Mouse (Mus musculus) midbrain, embryonic 11.5 days (tissue): Measurements from ENCODE around the gene Ccdc89. TPM values are rescaled to one million over a fixed set of nuclear protein-coding genes. Genes with fewer than 3 reads are reported as not detected.

Experiments
- ATAC-seq: fragments of 200-750 bp; cut with Nextera tagmentation; 2 replicates; pipeline ENCODE4 v1.8.0; 2017; ENCODE audit warnings: moderate TSS enrichment, moderate library complexity; ENCODE audit not compliant: low FRiP score
- DNase-seq: peaks from one replicate; pipeline ENCODE4 v3.0.0; 2015; ENCODE audit warnings: low spot score; ENCODE audit errors: missing footprints
- H3K27ac ChIP-seq: fragments of 300-500 bp; sonication (generic); 2 replicates; pipeline ENCODE4 v1.5.1; 2014; ENCODE audit warnings: low read depth, low read length
- H3K27me3 ChIP-seq: fragments of 300-500 bp; sonication (generic); 2 replicates; pipeline ENCODE4 v1.6.1; 2014; ENCODE audit warnings: mild to moderate bottlenecking, low read length, moderate library complexity, mixed read lengths; ENCODE audit not compliant: control insufficient read depth, insufficient read depth
- H3K36me3 ChIP-seq: fragments of 300-500 bp; sonication (generic); 2 replicates; pipeline ENCODE4 v1.6.1; 2014; ENCODE audit warnings: mild to moderate bottlenecking, low read length, moderate library complexity, mixed read lengths; ENCODE audit not compliant: control insufficient read depth, insufficient read depth
- H3K4me1 ChIP-seq: fragments of 300-500 bp; sonication (generic); 2 replicates; pipeline ENCODE4 v1.6.1; 2014; ENCODE audit warnings: low read length; ENCODE audit not compliant: control insufficient read depth, insufficient read depth
- H3K4me2 ChIP-seq: fragments of 300-500 bp; sonication (generic); 2 replicates; pipeline ENCODE4 v1.6.1; 2014; ENCODE audit warnings: mild to moderate bottlenecking, moderate library complexity
- H3K4me3 ChIP-seq: fragments of 300-500 bp; sonication (generic); 2 replicates; pipeline ENCODE4 v1.5.1; 2014; ENCODE audit warnings: low read depth, low read length
- H3K9ac ChIP-seq: fragments of 300-500 bp; sonication (generic); 2 replicates; pipeline ENCODE4 v1.6.1; 2014; ENCODE audit warnings: low read length
- H3K9me3 ChIP-seq: fragments of 300-500 bp; sonication (generic); 2 replicates; pipeline ENCODE4 v1.6.1; 2016; ENCODE audit warnings: low read length; ENCODE audit not compliant: control insufficient read depth
- WGBS: fragments of 180-500 bp; shearing (Covaris S2); extraction: QIAGEN DNeasy Blood & Tissue Kit; methylation state at CpG from one replicate; pipeline ENCODE4 v1.1.7; 2014; 5-methylcytosine and 5-hydroxymethylcytosine counted together
- polyA plus RNA-seq: library from polyadenylated mRNA; unstranded; fragments of >200 nt; fragmentation: Nextera tagmentation; extraction: Ambion mirVana; gene quantifications from 2 replicates; pipeline ENCODE4 v1.2.1, GENCODE M21; 2014

The Ccdc89 gene
- polyA plus RNA-seq, 1 experiment from 2014 or later, result 3.9 TPM

DNA sequence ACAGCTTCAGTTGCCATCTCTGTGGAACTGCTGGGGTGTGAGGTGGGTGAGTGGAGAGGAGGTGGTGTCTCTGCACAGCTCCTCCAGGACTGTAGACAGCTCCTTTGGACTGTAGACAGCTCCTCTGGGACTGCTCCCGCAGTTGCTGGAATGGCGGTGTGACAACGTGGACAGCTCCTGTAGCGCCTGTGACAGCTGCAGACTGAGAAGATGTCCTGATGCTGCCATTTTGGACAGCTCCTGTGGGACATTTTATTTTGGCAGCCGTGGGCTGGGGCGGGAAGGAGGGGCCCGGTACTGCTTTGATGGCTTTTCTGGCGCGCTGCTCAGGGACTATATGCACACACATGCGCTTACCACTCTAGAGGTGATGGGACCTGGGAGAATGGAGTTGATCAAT, 34.0 kb downstream of the Ccdc89 start:
- Histone ChIP-seq H3K27ac (no peak overlapping the region), H3K27me3 (no peaks in the 10 kb centered on the region), H3K4me1 (no peaks in the 10 kb centered on the region), H3K4me2 (no peak overlapping the region), H3K36me3 (no peaks in the 10 kb centered on the region), H3K9me3 (no peaks in the 10 kb centered on the region), H3K9ac (no peak overlapping the region), H3K4me3 (no peak overlapping the region)
- ATAC-seq, result no peak
- no peak for DNase-seq
- 60% methylated on average over 10 of the region's 10 CpGs for WGBS

DNA sequence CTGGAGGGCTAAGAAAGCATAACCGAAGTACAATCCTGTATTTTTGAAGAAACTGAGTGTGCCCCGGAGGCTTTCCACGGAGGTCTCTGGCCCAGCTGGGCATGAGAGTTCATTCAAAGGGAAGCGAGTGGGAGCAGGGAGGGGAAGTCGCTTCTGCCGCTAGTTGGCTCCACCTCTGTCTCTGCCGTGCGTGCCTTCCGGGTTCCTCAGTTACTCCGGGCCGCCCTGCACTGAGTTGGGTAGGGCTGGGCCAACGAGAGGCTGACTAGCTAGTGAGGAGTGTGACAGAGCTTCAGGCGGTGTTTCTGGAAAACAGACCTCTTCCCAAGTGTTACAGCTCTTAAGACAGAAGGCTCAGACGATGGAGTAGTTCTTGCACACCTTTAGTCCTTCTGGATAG, 34.6 kb downstream of the Ccdc89 start:
- Histone ChIP-seq H3K4me3 (no peak overlapping the region), H3K27me3 (no peaks in the 10 kb centered on the region), H3K9me3 (no peaks in the 10 kb centered on the region), H3K36me3 (no peaks in the 10 kb centered on the region), H3K4me2 (no peak overlapping the region), H3K9ac (no peak overlapping the region), H3K4me1 (no peaks in the 10 kb centered on the region), H3K27ac (no peak overlapping the region)
- WGBS, result 22% methylated on average over 14 of the region's 14 CpGs
- peak; percentile 88 for DNase-seq
- ATAC-seq, result no peak

DNA sequence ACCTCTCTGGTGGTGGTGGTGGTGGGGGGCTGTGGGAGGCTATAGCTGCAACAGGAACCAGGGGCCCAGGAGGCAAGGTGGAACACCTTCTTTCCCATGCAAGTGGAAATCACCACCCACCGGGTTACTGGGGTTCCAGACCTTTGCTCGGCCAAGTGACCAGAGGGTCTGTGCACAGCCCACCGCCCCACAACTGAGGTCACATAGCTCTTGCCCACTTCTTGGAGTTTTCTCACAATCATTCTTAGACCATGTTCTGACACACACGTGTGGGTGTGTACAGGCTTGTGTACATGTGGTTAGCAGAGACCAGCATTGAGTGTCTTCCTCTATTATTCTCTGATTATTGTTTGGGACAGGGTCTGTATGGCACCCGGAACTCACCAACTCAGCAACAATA, 35.1 kb downstream of the Ccdc89 start:
- no peak overlapping the region for H3K9ac ChIP-seq
- peak; percentile 81 for DNase-seq
- 91% methylated on average over 5 of the region's 5 CpGs for WGBS
- H3K36me3 ChIP-seq, result no peaks in the 10 kb centered on the region
- no peaks in the 10 kb centered on the region for H3K9me3 ChIP-seq
- no peak overlapping the region for H3K4me2 ChIP-seq
- no peaks in the 10 kb centered on the region for H3K4me1 ChIP-seq
- H3K27ac ChIP-seq, result no peak overlapping the region
- H3K4me3 ChIP-seq, result no peak overlapping the region
- ATAC-seq, result no peak
- H3K27me3 ChIP-seq, result no peaks in the 10 kb centered on the region

DNA sequence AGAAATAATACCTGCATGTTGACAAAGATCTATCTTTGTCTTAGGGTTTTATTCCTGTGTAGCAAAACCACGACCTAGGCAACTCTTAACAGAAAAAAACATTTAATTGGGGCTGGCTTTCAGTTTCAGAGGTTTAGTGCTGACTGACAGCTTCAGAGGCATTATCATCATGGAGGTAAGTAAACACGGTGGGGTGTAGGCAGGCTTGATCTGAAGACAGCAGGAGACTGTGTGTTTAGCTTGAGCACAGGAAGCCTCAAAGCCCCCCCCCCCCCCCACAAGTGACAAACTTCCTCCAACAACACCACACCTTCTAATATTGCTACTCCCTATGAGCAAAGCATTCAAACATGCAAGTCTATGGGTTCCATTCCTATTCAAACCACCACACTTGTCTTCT, 47.1 kb downstream of the Ccdc89 start:
- no peak overlapping the region for H3K9ac ChIP-seq
- peaks cover 8% of the 10 kb centered on the region; the same call in 1 of the 2 replicates for H3K4me1 ChIP-seq
- ATAC-seq (no peak), DNase-seq (peak; percentile 12)
- H3K36me3 ChIP-seq, result no peaks in the 10 kb centered on the region
- no peaks in the 10 kb centered on the region for H3K9me3 ChIP-seq
- no peaks in the 10 kb centered on the region for H3K27me3 ChIP-seq
- H3K4me2 ChIP-seq, result no peak overlapping the region
- H3K4me3 ChIP-seq, result no peak overlapping the region
- no peak overlapping the region for H3K27ac ChIP-seq
- WGBS, result 65% methylated on average over 2 of the region's 2 CpGs

DNA sequence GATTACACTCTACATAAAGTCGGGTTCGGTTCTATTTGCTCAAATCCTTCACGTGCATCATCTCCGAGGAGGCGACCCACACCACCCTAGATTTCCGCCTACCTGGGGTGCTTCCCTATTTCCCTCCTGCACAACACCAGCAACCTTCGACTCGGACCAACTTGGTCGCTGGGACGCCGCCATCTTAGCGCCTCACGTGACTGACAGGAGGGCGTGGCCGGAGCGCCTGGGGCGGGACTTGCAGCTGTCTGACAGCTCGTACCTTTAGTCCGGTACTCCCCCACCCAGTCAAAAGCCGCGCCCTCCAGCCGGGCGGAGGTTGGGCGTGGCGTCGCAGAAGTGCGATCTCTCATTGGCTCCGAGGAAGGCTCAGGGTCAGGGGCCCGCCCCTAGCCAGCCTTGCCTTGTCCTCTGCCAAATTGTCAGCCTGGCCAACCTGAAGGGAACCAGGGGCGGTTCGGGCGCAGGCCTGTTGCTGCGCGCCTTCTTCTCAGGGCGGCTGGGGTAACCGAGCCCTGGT, 49.5 kb downstream of the Ccdc89 start, which contains the start of gene Tmem126b:
Tmem126b (minus strand) TSS at position 209 of the 520 bp plus-strand sequence.
- Histone ChIP-seq H3K4me2 (peak within 1 kb of the TSS; percentile 82), H3K9me3 (no peaks in the 10 kb centered on the region), H3K4me1 (peaks cover 8% of the 10 kb centered on the region; the same call in 1 of the 2 replicates), H3K27ac (peak within 1 kb of the TSS; percentile 61), H3K9ac (peak within 1 kb of the TSS; percentile 73), H3K36me3 (no peaks in the 10 kb centered on the region), H3K4me3 (peak within 1 kb of the TSS; percentile 66), H3K27me3 (no peaks in the 10 kb centered on the region)
- ATAC-seq (peak; percentile 100), DNase-seq (peak; percentile 100)
- under 1% methylated on average over 36 of the region's 36 CpGs for WGBS

DNA sequence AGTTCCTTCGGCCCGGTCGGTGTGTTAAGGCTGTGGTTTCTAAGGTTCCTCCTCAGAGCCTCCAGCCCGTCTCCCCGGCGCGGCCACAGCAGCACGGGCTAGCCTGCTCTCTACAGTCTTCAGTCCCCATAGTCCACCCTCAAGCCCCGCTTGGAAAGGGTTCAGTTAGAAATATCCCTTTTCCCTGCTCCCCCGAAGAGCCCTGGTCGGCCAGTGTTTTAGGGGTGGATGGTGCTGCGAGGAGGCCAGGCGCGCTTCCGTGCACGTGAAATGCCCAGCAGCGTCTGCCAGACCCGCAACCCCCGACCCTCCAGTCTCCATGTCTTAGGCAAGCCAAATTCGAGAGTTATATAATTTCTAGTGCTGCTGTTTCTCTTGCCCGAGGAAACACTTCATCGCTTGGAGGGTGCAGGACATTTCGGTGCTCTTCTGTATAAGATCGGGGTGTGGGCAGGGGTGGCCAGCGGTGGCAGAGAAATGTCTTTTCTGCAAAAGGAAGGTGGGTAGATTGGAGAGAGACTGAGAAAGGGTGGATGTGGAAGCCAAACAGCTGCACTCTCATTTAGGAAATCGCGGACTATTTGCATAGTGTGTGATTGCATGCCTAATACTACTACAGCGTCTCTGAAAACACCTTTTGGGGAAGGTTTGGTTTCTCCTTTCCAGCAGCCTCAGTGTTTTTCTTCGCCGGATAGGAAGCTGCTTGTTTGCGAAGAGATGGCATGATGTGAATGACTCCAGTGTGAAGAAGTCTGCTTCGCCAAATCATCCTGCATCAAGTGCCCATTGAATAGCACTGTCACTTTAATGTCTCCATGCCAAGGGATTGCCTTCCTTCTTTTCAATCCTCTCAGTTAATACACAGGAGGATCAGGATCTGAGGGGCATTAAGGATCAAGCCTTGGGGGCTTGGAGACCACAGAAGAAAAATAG, 50.2 kb downstream of the Ccdc89 start, which contains the start of gene Dlg2:
Dlg2 (plus strand) TSS at position 360 of the 933 bp plus-strand sequence.
- no peak for DNase-seq
- Histone ChIP-seq H3K4me1 (peaks cover 8% of the 10 kb centered on the region; the same call in 1 of the 2 replicates), H3K27ac (peak within 1 kb of the TSS; percentile 61), H3K9me3 (no peaks in the 10 kb centered on the region), H3K4me2 (peak within 1 kb of the TSS; percentile 82), H3K36me3 (no peaks in the 10 kb centered on the region), H3K9ac (peak within 1 kb of the TSS; percentile 73), H3K4me3 (peak within 1 kb of the TSS; percentile 66), H3K27me3 (no peaks in the 10 kb centered on the region)
- under 1% methylated on average over 32 of the region's 32 CpGs for WGBS
- ATAC-seq, result no peak

Other genes starting within 250 kb of the Ccdc89 start
- gene Ccdc83, start 160.8 kb upstream of the Ccdc89 start, polyA plus RNA-seq, result 0.11 TPM in 1 of 2 replicates, not detected in the other
- gene Sytl2, start 124.3 kb upstream of the Ccdc89 start, polyA plus RNA-seq, result 3.8 and 4.7 TPM in 2 replicates
- gene Crebzf, start 16.2 kb downstream of the Ccdc89 start, polyA plus RNA-seq, result 49.9 and 52.3 TPM in 2 replicates
- gene Tmem126a, start 30.7 kb downstream of the Ccdc89 start, polyA plus RNA-seq, result 116 and 123 TPM in 2 replicates
- gene Tmem126b, start 49.4 kb downstream of the Ccdc89 start, polyA plus RNA-seq, result 46.9 and 48.2 TPM in 2 replicates
- 1.8 and 2.5 TPM in 2 replicates for gene Dlg2, start 50.1 kb downstream of the Ccdc89 start, polyA plus RNA-seq